Mouse (Mus musculus) erythroblast, embryonic 14.5 days (primary cell): Measurements from ENCODE around the gene Tekt1.

Source experiments
- GATA1 ChIP-seq: IDR thresholded peaks from 2 replicates; pipeline ENCODE4 v1.6.1; 2012; ENCODE audit warnings: low read length, inconsistent platforms, mixed read lengths
- TAL1 ChIP-seq: IDR thresholded peaks from 3 replicates; pipeline ENCODE4 v1.6.1; 2012; ENCODE audit warnings: low read length, inconsistent platforms, mixed read lengths

- TF ChIP-seq GATA1: no peak
- no peak for TF ChIP-seq TAL1
Measured at GRCm38 (mm10) chr11:72348563-72348962, 13.7 kb downstream of the Tekt1 start.
